Comparison of ENCODE assay signal across 28 mouse cellular contexts in genomic region chr2:90572126-90572525, GRCm38 (mm10). TPM values are rescaled to one million over a fixed set of nuclear protein-coding genes. Genes with fewer than 3 reads are reported as not detected.
A peak's percentile ranks its signal among the peaks of the same experiment; 100 is the strongest.
DNase-seq lines count a peak whose midpoint lies in the region; ATAC-seq and TF ChIP-seq lines count a peak whose summit lies in the region.
"Had no signal": no experiment of that assay in that cellular context is flagged by ENCODE, and none has a peak within 500 bp of the region (broad histone marks: within the 10 kb centered on the region; RNA-seq: fewer than 3 reads in every experiment).

No protein-coding gene starts in this region.

- ATAC-seq in kidney, embryonic 16.5 days (ENCODE audit: low FRiP score, low TSS enrichment): no peak
- ATAC-seq: CD4-positive, CD25-positive, alpha-beta regulatory T cell, adult 4 months; forebrain, embryonic 15.5 days; inflammation-experienced regulatory T-cells, adult 6 months had no signal

- TF ChIP-seq POLR2A in lung, adult 2 months (IDR thresholded peaks at IDR 0.05; ENCODE audit: borderline replicate concordance, extremely low read depth, low read depth, low read length): no peak

- 32% methylated on average over 5 of the region's 5 CpGs for WGBS in kidney, embryonic 16.5 days
- 56% methylated on average over 5 of the region's 5 CpGs for WGBS in lung, adult 2 months
- 35% methylated on average over 5 of the region's 5 CpGs for WGBS in limb, embryonic 10.5 days

- no peaks in the 10 kb centered on the region for H3K9me3 ChIP-seq in kidney, embryonic 16.5 days (ENCODE audit: low read length)
- no peaks in the 10 kb centered on the region for H3K9me3 ChIP-seq in limb, embryonic 10.5 days (replicated peaks)
- H3K9me3 ChIP-seq: embryonic facial prominence, embryonic 13.5 days; forebrain, embryonic 10.5 days; forebrain, embryonic 15.5 days; hindbrain, embryonic 10.5 days; hindbrain, embryonic 15.5 days; limb, embryonic 15.5 days; midbrain, embryonic 12.5 days; stomach, embryonic 15.5 days had no signal

- H3K4me1 ChIP-seq in kidney, embryonic 16.5 days (ENCODE audit: insufficient read depth, low read length): peaks cover 16% of the 10 kb centered on the region
- H3K4me1 ChIP-seq in lung, adult 2 months (ENCODE audit: control insufficient read depth, insufficient read depth, low read length): no peaks in the 10 kb centered on the region
- peaks cover 16% of the 10 kb centered on the region for H3K4me1 ChIP-seq in limb, embryonic 10.5 days
- H3K4me1 ChIP-seq: stomach, embryonic 15.5 days had no signal

- H3K36me3 ChIP-seq in kidney, embryonic 16.5 days (ENCODE audit: insufficient read depth, low read length): no peaks in the 10 kb centered on the region
- no peaks in the 10 kb centered on the region for H3K36me3 ChIP-seq in limb, embryonic 10.5 days
- H3K36me3 ChIP-seq: embryonic facial prominence, embryonic 13.5 days; forebrain, embryonic 10.5 days; forebrain, embryonic 15.5 days; hindbrain, embryonic 10.5 days; hindbrain, embryonic 15.5 days; limb, embryonic 15.5 days; midbrain, embryonic 12.5 days; stomach, embryonic 15.5 days had no signal

- H3K4me3 ChIP-seq in kidney, embryonic 16.5 days (ENCODE audit: low read length): no peak overlapping the region
- H3K4me3 ChIP-seq in lung, adult 2 months (replicated peaks; ENCODE audit: extremely low read depth, low read depth, low read length): no peak overlapping the region
- no peak overlapping the region for H3K4me3 ChIP-seq in limb, embryonic 10.5 days
- H3K4me3 ChIP-seq: embryonic facial prominence, embryonic 13.5 days; forebrain, embryonic 10.5 days; forebrain, embryonic 15.5 days; hindbrain, embryonic 10.5 days; hindbrain, embryonic 15.5 days; layer of hippocampus, adult 2 months; limb, embryonic 15.5 days; midbrain, embryonic 12.5 days; stomach, embryonic 15.5 days had no signal

- DNase-seq in heart, adult 11 months: peak; percentile 61
- DNase-seq in heart, adult 9 months (ENCODE audit: low spot score in 2 of 2): no peak
- peak; percentile 6 for DNase-seq in kidney, adult 9 months
- DNase-seq in lung, adult 2 months: peak; percentile 3
- no peak for DNase-seq in lung, postnatal 10 days
- DNase-seq in limb, embryonic 10.5 days (ENCODE audit: low spot score): peak; percentile 26
- no peak for DNase-seq in layer of hippocampus, postnatal 14 days (ENCODE audit: low spot score in 2 of 2)
- DNase-seq: adrenal gland, postnatal 14 days; gastrocnemius, postnatal 25 days; heart, postnatal 14 days; kidney, postnatal 14 days; layer of hippocampus, postnatal 36 days; left cerebral cortex, postnatal 4 days; lung, postnatal 14 days; retina, postnatal 1 day; right cerebral cortex, postnatal 25 days had no signal

- TF ChIP-seq CTCF in lung, adult 2 months (IDR thresholded peaks at IDR 0.05; ENCODE audit: insufficient read depth, low read length): no peak

- H3K4me2 ChIP-seq in kidney, embryonic 16.5 days (replicated peaks; ENCODE audit: low read depth, low read length): no peak overlapping the region; the same call in 1 of the 2 replicates
- H3K4me2 ChIP-seq: embryonic facial prominence, embryonic 13.5 days; forebrain, embryonic 15.5 days; hindbrain, embryonic 15.5 days; limb, embryonic 15.5 days; midbrain, embryonic 12.5 days; stomach, embryonic 15.5 days had no signal

- H3K9ac ChIP-seq in kidney, embryonic 16.5 days (replicated peaks; ENCODE audit: low read length): no peak overlapping the region
- H3K9ac ChIP-seq: embryonic facial prominence, embryonic 13.5 days; forebrain, embryonic 15.5 days; hindbrain, embryonic 15.5 days; limb, embryonic 15.5 days; midbrain, embryonic 12.5 days; stomach, embryonic 15.5 days had no signal

- H3K27me3 ChIP-seq in kidney, embryonic 16.5 days (ENCODE audit: insufficient read depth, low read length): no peaks in the 10 kb centered on the region
- 0 out of 2 replicates have a peak, but pooled peaks cover 6% of the 10 kb centered on the region for H3K27me3 ChIP-seq in limb, embryonic 10.5 days (ENCODE audit: low read depth, poor library complexity, severe bottlenecking)
- H3K27me3 ChIP-seq: embryonic facial prominence, embryonic 13.5 days; forebrain, embryonic 15.5 days; hindbrain, embryonic 15.5 days; midbrain, embryonic 12.5 days; stomach, embryonic 15.5 days had no signal

- no peak overlapping the region for H3K27ac ChIP-seq in kidney, embryonic 16.5 days (ENCODE audit: low read length)
- no peak overlapping the region for H3K27ac ChIP-seq in limb, embryonic 10.5 days
- H3K27ac ChIP-seq: embryonic facial prominence, embryonic 13.5 days; forebrain, embryonic 10.5 days; forebrain, embryonic 15.5 days; hindbrain, embryonic 10.5 days; hindbrain, embryonic 15.5 days; layer of hippocampus, adult 2 months; limb, embryonic 15.5 days; midbrain, embryonic 12.5 days; stomach, embryonic 15.5 days had no signal

RNA-seq across cellular contexts. Expression of gene Ptprj, which starts 8.3 kb away (rescaled TPM):
- 7.0 and 7.4 TPM in 2 replicates for polyA plus RNA-seq in kidney, embryonic 16.5 days (2015; fragmentation: Nextera tagmentation; extraction: Ambion mirVana)
- polyA plus RNA-seq in lung, adult 2 months (2012; rRNA removed): 10.1 and 16.0 TPM in 2 replicates
- polyA plus RNA-seq in limb, embryonic 10.5 days (2016; fragmentation: Nextera tagmentation; extraction: Ambion mirVana): 1.0 and 1.3 TPM in 2 replicates
- 100 to 1,000 TPM; 101 to 107 TPM for total RNA-seq in layer of hippocampus, postnatal 14 days (2021)

Comparison
In these comparisons a context has a peak if more than half of its experiments do, and no peak if none do; other contexts are left out.
1. DNase-seq: peak in heart, adult 11 months (single experiment), kidney, adult 9 months (single experiment), lung, adult 2 months (single experiment) and limb, embryonic 10.5 days (single experiment); none in heart, adult 9 months (0 of 2), lung, postnatal 10 days (single experiment) and layer of hippocampus, postnatal 14 days (0 of 2).